Mouse (Mus musculus) cerebellum, adult 11-12 months (tissue): Measurements from ENCODE around the gene Wtip.
"Not testable (repeated sequence)": the region's sequence is repeated elsewhere in the genome, so short reads cannot be mapped to it uniquely, and the experiment has no call there.

ENCODE experiments used
- DNase-seq: peaks from one replicate; pipeline ENCODE4 v3.0.0; 2022

Wtip gene

GRCm38 (mm10) chr7:34109190-34109589 is 23.9 kb downstream of the Wtip start:
- DNase-seq, result no peak

DNA sequence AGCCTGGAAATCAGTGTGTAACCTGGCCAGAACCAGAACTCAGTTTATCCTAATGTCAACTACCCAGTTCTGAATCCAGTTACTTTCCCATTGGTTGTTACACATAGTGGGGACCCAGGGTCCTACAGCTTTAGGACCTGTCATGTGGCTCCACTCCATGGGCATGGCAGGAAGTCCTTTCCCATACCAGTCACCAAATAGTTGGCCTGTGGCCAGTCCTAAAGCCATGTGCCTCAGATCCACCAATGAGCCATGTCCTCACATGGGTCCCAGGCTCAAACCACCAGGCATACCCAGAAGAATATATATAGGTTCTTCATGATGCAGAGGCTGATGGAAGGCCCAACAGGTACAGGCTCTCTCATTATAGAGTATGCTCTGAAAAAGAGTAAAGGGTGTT is 31.8 kb downstream of the Wtip start:
- no peak for DNase-seq

DNA sequence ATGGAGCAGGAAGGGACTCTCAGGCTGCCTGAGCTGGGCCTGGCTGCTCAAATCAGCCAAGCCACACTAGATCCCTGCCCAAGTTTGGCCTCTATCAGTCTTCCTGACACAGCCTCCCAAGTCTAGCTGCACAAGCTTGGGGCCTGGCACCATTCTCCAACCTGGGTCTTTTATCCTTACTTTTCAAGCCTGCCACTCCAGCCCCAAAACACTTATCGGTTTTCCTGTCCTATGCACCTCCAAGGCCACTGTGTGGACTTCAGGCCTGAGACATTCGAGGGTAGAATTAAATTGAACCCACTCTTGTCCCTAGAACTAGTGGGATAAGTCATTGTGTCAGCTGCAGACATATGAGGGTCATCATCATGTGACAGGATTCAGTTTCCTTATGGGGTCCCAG is 33.1 kb downstream of the Wtip start:
- DNase-seq, result no peak

DNA sequence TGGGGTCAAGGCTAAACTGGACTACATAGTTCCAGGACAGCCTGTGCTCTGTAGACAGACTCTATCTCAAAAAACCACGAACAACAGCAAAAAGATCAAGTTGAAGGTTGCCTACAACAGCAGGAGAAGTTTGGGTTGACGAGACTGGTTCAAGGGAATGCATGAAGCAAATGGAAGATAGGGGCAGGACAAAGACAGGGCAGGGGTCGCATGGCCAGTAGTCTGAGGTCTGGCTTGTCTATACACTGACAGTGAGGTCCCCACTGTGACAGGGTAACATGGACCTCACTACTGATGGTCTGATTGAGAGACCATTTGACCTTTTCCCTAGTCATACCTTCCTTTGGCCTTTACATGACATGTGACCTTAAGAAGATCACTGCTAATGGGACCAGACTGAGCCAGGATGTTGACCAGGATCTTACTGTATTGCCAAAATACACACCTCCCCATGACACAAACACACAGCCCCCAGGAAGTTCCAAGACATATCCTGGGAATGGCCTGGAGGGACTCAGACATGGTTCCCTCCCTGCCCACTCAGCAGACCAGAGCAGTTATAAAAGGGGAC is 38.1 kb downstream of the Wtip start, which contains the start of gene Scgb1b30:
Gene Scgb1b30, plus strand, starts transcription at position 521 of the 571 bp plus-strand sequence.
- no peak for DNase-seq

- not testable (repeated sequence) for DNase-seq
Observed at GRCm38 (mm10) chr7:34068132-34068531, 64.9 kb downstream of the Wtip start.
